Mouse (Mus musculus): ENCODE measurements around the gene Nppa. TPM values are rescaled to one million over a fixed set of nuclear protein-coding genes. Genes with fewer than 3 reads are reported as not detected.

The Nppa gene
- not detected for polyA plus RNA-seq (2014; fragmentation: Illumina TruSeq; extraction: RNeasy Lipid Tissue Mini Kit (QIAGEN cat#74804); ENCODE audit: low read depth, low replicate concordance)

DNA sequence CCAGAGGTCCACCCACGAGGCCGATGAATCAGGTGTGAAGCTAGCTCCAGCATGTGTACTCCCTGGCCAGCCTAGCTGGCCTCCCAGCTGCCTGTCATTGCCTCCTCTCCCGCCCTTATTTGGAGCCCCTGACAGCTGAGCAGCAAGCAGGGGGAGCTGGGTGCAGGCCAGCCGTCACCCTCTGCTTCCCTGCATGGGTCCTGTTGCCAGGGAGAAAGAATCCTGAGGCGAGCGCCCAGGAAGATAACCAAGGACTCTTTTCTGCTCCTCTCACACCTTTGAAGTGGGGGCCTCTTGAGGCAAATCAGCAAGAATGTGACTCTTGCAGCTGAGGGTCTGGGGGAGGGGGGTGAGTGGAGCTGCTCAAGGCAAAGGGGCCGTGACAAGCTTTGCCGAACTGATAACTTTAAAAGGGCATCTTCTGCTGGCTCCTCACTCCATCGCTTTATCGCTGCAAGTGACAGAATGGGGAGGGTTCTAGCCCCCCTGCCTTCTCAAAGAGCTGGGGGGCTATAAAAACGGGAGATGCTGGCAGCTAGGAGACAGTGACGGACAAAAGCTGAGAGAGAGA lies at the start of gene Nppa:
Nppa (plus strand) TSS at position 521 of the 571 bp plus-strand sequence.

DNA sequence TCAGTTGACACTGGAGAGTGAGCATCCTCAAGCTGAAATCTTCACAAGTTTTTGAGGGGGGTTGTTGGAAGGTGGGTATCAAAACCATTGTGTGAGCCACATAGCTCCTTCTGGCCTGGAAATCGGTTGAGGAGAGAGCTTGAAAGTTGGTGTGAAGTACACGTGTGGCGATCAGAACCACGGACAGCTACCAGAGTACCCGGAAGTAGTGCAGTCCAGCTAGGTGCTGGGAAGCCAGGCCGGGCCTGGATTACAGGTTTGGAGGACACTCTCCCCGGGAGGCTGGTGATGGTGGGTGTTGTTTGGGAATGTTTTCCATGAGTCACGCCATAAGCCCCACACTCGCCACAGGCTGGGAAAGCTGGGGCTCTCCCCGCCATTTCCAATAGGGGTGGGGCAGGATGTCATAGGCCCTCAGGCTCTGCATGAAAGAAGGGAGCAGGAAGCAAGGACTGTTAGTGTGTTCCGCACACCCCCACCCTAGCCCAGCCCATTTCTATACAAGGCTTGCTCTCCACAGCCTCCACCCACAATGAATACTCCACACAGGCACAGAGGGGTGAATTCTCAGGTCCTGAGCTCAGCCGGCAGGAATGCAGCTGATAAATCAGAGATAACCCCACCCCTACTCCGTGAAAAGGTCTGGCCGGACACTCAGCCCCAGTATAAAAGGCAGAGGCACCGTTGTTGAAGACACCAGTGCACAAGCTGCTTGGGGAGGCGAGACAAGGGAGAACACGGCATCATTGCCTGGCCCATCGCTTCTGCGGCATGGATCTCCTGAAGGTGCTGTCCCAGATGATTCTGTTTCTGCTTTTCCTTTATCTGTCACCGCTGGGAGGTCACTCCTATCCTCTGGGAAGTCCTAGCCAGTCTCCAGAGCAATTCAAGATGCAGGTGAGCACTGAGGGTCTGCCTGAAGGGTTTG lies 15.1 kb upstream of the Nppa start, which contains the start of gene Nppb:
Nppb (plus strand) TSS at position 584 of the 928 bp plus-strand sequence.

DNA sequence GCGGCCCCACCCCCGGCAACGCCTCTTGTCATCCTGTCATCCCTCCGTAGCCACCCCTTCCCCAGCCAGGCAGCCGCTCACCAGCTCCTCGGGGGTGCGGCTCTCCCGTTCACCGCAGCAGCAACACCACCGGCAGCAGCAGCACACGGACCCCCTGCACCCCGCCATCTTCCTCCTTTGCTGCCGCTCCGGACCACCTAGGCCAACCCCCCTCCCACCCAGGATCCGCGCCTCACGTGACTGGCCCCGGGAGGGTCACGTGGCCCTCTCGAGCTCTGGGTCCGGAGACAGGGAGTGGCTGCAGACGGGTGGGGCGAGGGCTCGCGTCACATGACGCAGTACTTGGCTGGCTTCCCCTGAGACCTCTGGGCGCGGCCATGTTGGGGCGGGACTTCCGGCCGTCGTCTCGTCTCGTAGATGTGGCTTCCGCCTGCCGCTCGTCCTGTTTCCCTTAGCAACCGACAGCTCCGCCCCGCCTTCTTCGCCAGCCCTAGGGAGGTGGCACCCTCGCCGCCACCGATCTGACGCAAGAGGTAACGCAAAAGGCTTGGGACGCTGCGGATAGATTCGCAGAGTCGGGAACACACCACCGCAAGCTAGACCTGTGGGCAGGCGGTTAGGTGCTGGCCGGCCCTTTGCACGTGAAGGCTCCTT lies 38.2 kb downstream of the Nppa start, which contains the start of the genes Clcn6 and Mthfr:
Clcn6 (minus strand) TSS at position 222 of the 654 bp plus-strand sequence.
Mthfr (plus strand) TSS at position 478 of the 654 bp plus-strand sequence.

Other genes with a start within 250 kb of the Nppa start
- gene Zfp984, start 190.9 kb upstream of the Nppa start, polyA plus RNA-seq (2014; fragmentation: Illumina TruSeq; extraction: RNeasy Lipid Tissue Mini Kit (QIAGEN cat#74804); ENCODE audit: low read depth, low replicate concordance) = 11.3 TPM
- gene Zfp933, start 152.4 kb upstream of the Nppa start, polyA plus RNA-seq (2014; fragmentation: Illumina TruSeq; extraction: RNeasy Lipid Tissue Mini Kit (QIAGEN cat#74804); ENCODE audit: low read depth, low replicate concordance) = 28.0 TPM
- 5.1 TPM for gene Miip, start 131.9 kb upstream of the Nppa start, polyA plus RNA-seq (2014; fragmentation: Illumina TruSeq; extraction: RNeasy Lipid Tissue Mini Kit (QIAGEN cat#74804); ENCODE audit: low read depth, low replicate concordance)
- 6.3 TPM for gene Fv1, start 131.7 kb upstream of the Nppa start, polyA plus RNA-seq (2014; fragmentation: Illumina TruSeq; extraction: RNeasy Lipid Tissue Mini Kit (QIAGEN cat#74804); ENCODE audit: low read depth, low replicate concordance)
- 35.9 TPM for gene Mfn2, start 96.0 kb upstream of the Nppa start, polyA plus RNA-seq (2014; fragmentation: Illumina TruSeq; extraction: RNeasy Lipid Tissue Mini Kit (QIAGEN cat#74804); ENCODE audit: low read depth, low replicate concordance)
- 0.45 TPM for gene Plod1, start 64.0 kb upstream of the Nppa start, polyA plus RNA-seq (2014; fragmentation: Illumina TruSeq; extraction: RNeasy Lipid Tissue Mini Kit (QIAGEN cat#74804); ENCODE audit: low read depth, low replicate concordance)
- gene 2510039O18Rik, start 59.8 kb upstream of the Nppa start, polyA plus RNA-seq (2014; fragmentation: Illumina TruSeq; extraction: RNeasy Lipid Tissue Mini Kit (QIAGEN cat#74804); ENCODE audit: low read depth, low replicate concordance) = 5.2 TPM
- gene Nppb, start 14.9 kb upstream of the Nppa start, polyA plus RNA-seq (2014; fragmentation: Illumina TruSeq; extraction: RNeasy Lipid Tissue Mini Kit (QIAGEN cat#74804); ENCODE audit: low read depth, low replicate concordance) = not detected
- 4.0 TPM for gene Clcn6, start 38.1 kb downstream of the Nppa start, polyA plus RNA-seq (2014; fragmentation: Illumina TruSeq; extraction: RNeasy Lipid Tissue Mini Kit (QIAGEN cat#74804); ENCODE audit: low read depth, low replicate concordance)
- gene Mthfr, start 38.4 kb downstream of the Nppa start, polyA plus RNA-seq (2014; fragmentation: Illumina TruSeq; extraction: RNeasy Lipid Tissue Mini Kit (QIAGEN cat#74804); ENCODE audit: low read depth, low replicate concordance) = 2.7 TPM
- gene Agtrap, start 87.3 kb downstream of the Nppa start, polyA plus RNA-seq (2014; fragmentation: Illumina TruSeq; extraction: RNeasy Lipid Tissue Mini Kit (QIAGEN cat#74804); ENCODE audit: low read depth, low replicate concordance) = 8.2 TPM
- gene Mad2l2, start 129.7 kb downstream of the Nppa start, polyA plus RNA-seq (2014; fragmentation: Illumina TruSeq; extraction: RNeasy Lipid Tissue Mini Kit (QIAGEN cat#74804); ENCODE audit: low read depth, low replicate concordance) = 36.6 TPM
- gene Draxin, start 130.0 kb downstream of the Nppa start, polyA plus RNA-seq (2014; fragmentation: Illumina TruSeq; extraction: RNeasy Lipid Tissue Mini Kit (QIAGEN cat#74804); ENCODE audit: low read depth, low replicate concordance) = 0.20 TPM
- gene Fbxo6, start 151.4 kb downstream of the Nppa start, polyA plus RNA-seq (2014; fragmentation: Illumina TruSeq; extraction: RNeasy Lipid Tissue Mini Kit (QIAGEN cat#74804); ENCODE audit: low read depth, low replicate concordance) = 1.8 TPM
- 12.3 TPM for gene Fbxo44, start 159.8 kb downstream of the Nppa start, polyA plus RNA-seq (2014; fragmentation: Illumina TruSeq; extraction: RNeasy Lipid Tissue Mini Kit (QIAGEN cat#74804); ENCODE audit: low read depth, low replicate concordance)
- gene Fbxo2, start 159.9 kb downstream of the Nppa start, polyA plus RNA-seq (2014; fragmentation: Illumina TruSeq; extraction: RNeasy Lipid Tissue Mini Kit (QIAGEN cat#74804); ENCODE audit: low read depth, low replicate concordance) = not detected

All from testis, adult 10 weeks (tissue).